Mouse (Mus musculus) gastrocnemius, postnatal 14 days (tissue): ENCODE results near the gene Slc22a15. TPM values are rescaled to one million over a fixed set of nuclear protein-coding genes. Genes with fewer than 3 reads are reported as not detected.
"Not testable (repeated sequence)": the region's sequence is repeated elsewhere in the genome, so short reads cannot be mapped to it uniquely, and the experiment has no call there.

Experiments
- DNase-seq: peaks from one replicate; pipeline ENCODE4 v3.0.0; 2021; ENCODE audit warnings: mixed read lengths
- intact Hi-C: fragments of 180-260 bp; cut with DNase I; formaldehyde crosslinking; loops from one replicate; pipeline ENCODE4 v1.15.1; 2025; ENCODE audit warnings: low total_unique reads
- total RNA-seq, 2 experiments: library from RNA; stranded (reverse); gene quantifications; 2 replicates each; pipeline ENCODE4 v1.2.3; 2021

The Slc22a15 gene
- total RNA-seq, 2 experiments from 2014 or later, result 1.3 to 1.8 TPM

- intact Hi-C loops, result no loop called here
- DNase-seq, result no peak
Measured at GRCm38 (mm10) chr3:101828595-101828994, 95.7 kb downstream of the Slc22a15 start.

GRCm38 (mm10) chr3:101827220-101827715, 97.0 kb downstream of the Slc22a15 start:
- no peak for DNase-seq
- intact Hi-C loops, result no loop called here

- intact Hi-C loops, result no loop called here
- DNase-seq, result no peak
Measured at GRCm38 (mm10) chr3:101824338-101824737, 99.9 kb downstream of the Slc22a15 start.

GRCm38 (mm10) chr3:101822052-101822451, 102.2 kb downstream of the Slc22a15 start:
- intact Hi-C loops, result no loop called here
- no peak for DNase-seq

- intact Hi-C loops, DNase-seq: not testable (repeated sequence)
Measured at GRCm38 (mm10) chr3:101820708-101821107, 103.5 kb downstream of the Slc22a15 start.

GRCm38 (mm10) chr3:101816006-101816405, 108.2 kb downstream of the Slc22a15 start:
- no peak for DNase-seq
- intact Hi-C loops, result loop anchor here (10.0 kb wide), 1 partner anchor 511 kb away; no protein-coding TSS in a partner anchor

GRCm38 (mm10) chr3:101814790-101815189, 109.5 kb downstream of the Slc22a15 start:
- intact Hi-C loops, result loop anchor here (10.0 kb wide), 1 partner anchor 510 kb away; no protein-coding TSS in a partner anchor
- no peak for DNase-seq

GRCm38 (mm10) chr3:101812341-101812962, 111.8 kb downstream of the Slc22a15 start:
- intact Hi-C loops, result loop anchor here (2.0 to 10.0 kb wide), 2 partner anchors 318 to 508 kb away; no protein-coding TSS in a partner anchor
- DNase-seq, result peak; percentile 54

- intact Hi-C loops, result loop anchor here (2.0 to 10.0 kb wide), 2 partner anchors 317 to 507 kb away; no protein-coding TSS in a partner anchor
Measured at GRCm38 (mm10) chr3:101811931-101812330, 112.3 kb downstream of the Slc22a15 start.

GRCm38 (mm10) chr3:101807646-101808045, 116.6 kb downstream of the Slc22a15 start:
- no peak for DNase-seq
- intact Hi-C loops, result loop anchor here (5.0 kb wide), 1 partner anchor 300 kb away; no protein-coding TSS in a partner anchor

More at GRCm38 (mm10) chr3:101811931-101812330, 112.3 kb downstream of the Slc22a15 start:
- no peak for DNase-seq

- intact Hi-C loops, result loop anchor here (5.0 kb wide), 1 partner anchor 300 kb away; no protein-coding TSS in a partner anchor
- DNase-seq, result no peak
Measured at GRCm38 (mm10) chr3:101806941-101807340, 117.3 kb downstream of the Slc22a15 start.

GRCm38 (mm10) chr3:101806149-101806548, 118.1 kb downstream of the Slc22a15 start:
- intact Hi-C loops, result loop anchor here (5.0 kb wide), 1 partner anchor 299 kb away; no protein-coding TSS in a partner anchor
- peak; percentile 88 for DNase-seq

Other genes starting within 250 kb of the Slc22a15 start
- gene Mab21l3, start 75.5 kb downstream of the Slc22a15 start, total RNA-seq, result not detected
- not detected for gene Nhlh2, start 85.6 kb upstream of the Slc22a15 start, total RNA-seq
- 100 to 1,000 TPM; 116 to 133 TPM for gene Casq2, start 162.0 kb upstream of the Slc22a15 start, total RNA-seq